Comparison of ENCODE assay signal across 10 mouse cellular contexts in the genomic region with DNA sequence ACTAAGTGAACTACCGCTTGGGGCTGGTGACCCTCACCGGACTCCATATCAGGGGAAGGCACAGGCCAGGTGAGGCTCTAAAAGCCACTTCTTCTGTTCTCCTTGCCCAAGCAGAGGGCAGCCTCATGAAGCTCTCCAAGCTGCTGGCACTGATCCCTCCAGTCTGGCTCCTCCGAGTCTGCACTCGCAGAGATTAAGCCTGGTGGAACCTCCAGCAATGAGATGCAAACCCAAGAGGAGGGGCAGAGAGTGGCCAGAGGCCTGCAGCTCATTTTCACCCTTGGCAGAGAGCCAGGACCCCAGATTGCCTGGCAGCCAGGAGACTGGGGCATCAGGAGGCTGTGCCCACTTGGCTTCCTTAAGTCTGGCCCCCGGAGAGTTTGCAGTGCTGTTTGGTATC. TPM values are rescaled to one million over a fixed set of nuclear protein-coding genes. Genes with fewer than 3 reads are reported as not detected.
A peak's percentile ranks its signal among the peaks of the same experiment; 100 is the strongest.
DNase-seq lines count a peak whose midpoint lies in the region; ATAC-seq lines count a peak whose summit lies in the region.
"Had no signal": no experiment of that assay in that cellular context is flagged by ENCODE, and none has a peak within 500 bp of the region (broad histone marks: within the 10 kb centered on the region; RNA-seq: fewer than 3 reads in every experiment).

No protein-coding gene starts in this region.

- 64% methylated on average over 5 of the region's 5 CpGs for WGBS in intestine, embryonic 16.5 days
- 71% methylated on average over 5 of the region's 5 CpGs for WGBS in intestine, embryonic 15.5 days
- 48% methylated on average over 5 of the region's 5 CpGs for WGBS in embryonic facial prominence, embryonic 15.5 days

- H3K36me3 ChIP-seq in intestine, embryonic 16.5 days (ENCODE audit: control insufficient read depth, insufficient read depth, low read length) = no peaks in the 10 kb centered on the region
- H3K36me3 ChIP-seq in intestine, embryonic 15.5 days = no peaks in the 10 kb centered on the region
- peaks cover 6% of the 10 kb centered on the region for H3K36me3 ChIP-seq in embryonic facial prominence, embryonic 15.5 days
- H3K36me3 ChIP-seq: hindbrain, embryonic 15.5 days had no signal

- no peak overlapping the region for H3K4me2 ChIP-seq in intestine, embryonic 16.5 days (ENCODE audit: low read depth, low read length)
- H3K4me2 ChIP-seq in intestine, embryonic 15.5 days (replicated peaks) = no peak overlapping the region
- no peak overlapping the region for H3K4me2 ChIP-seq in embryonic facial prominence, embryonic 15.5 days (replicated peaks)
- H3K4me2 ChIP-seq: hindbrain, embryonic 15.5 days had no signal

- H3K9ac ChIP-seq in intestine, embryonic 16.5 days (ENCODE audit: low read depth, low read length) = 0 out of 2 replicates have a peak overlapping the region, but pooled peaks have one; percentile 6
- H3K9ac ChIP-seq in intestine, embryonic 15.5 days = no peak overlapping the region
- no peak overlapping the region for H3K9ac ChIP-seq in embryonic facial prominence, embryonic 15.5 days
- H3K9ac ChIP-seq: hindbrain, embryonic 15.5 days had no signal

- no peak overlapping the region for H3K4me3 ChIP-seq in intestine, embryonic 16.5 days (ENCODE audit: low read length)
- no peak overlapping the region for H3K4me3 ChIP-seq in intestine, embryonic 15.5 days (replicated peaks)
- H3K4me3 ChIP-seq in embryonic facial prominence, embryonic 15.5 days (replicated peaks) = no peak overlapping the region
- H3K4me3 ChIP-seq: hindbrain, embryonic 15.5 days had no signal

- no peaks in the 10 kb centered on the region for H3K27me3 ChIP-seq in intestine, embryonic 16.5 days (replicated peaks; ENCODE audit: control insufficient read depth, insufficient read depth, low read length)
- H3K27me3 ChIP-seq in intestine, embryonic 15.5 days (replicated peaks) = no peaks in the 10 kb centered on the region
- no peaks in the 10 kb centered on the region for H3K27me3 ChIP-seq in embryonic facial prominence, embryonic 15.5 days
- H3K27me3 ChIP-seq: hindbrain, embryonic 15.5 days had no signal

- ATAC-seq in intestine, embryonic 16.5 days = no peak
- no peak for ATAC-seq in intestine, embryonic 15.5 days
- no peak for ATAC-seq in embryonic facial prominence, embryonic 15.5 days (ENCODE audit: insufficient number of reproducible peaks, low FRiP score, low TSS enrichment, low read depth)

- H3K9me3 ChIP-seq in intestine, embryonic 16.5 days (ENCODE audit: control insufficient read depth, low read length) = no peaks in the 10 kb centered on the region
- H3K9me3 ChIP-seq in intestine, embryonic 15.5 days = no peaks in the 10 kb centered on the region
- peaks cover 5% of the 10 kb centered on the region; the same call in 1 of the 2 replicates for H3K9me3 ChIP-seq in embryonic facial prominence, embryonic 15.5 days (replicated peaks)
- H3K9me3 ChIP-seq: G1E; hindbrain, embryonic 15.5 days had no signal

- peak; percentile 65 for DNase-seq in testis, postnatal 10 days (ENCODE audit: low spot score)
- DNase-seq in testis, postnatal 14 days (ENCODE audit: low spot score) = no peak
- peak; percentile 63 for DNase-seq in retina, postnatal 7 days (ENCODE audit: low read depth, low spot score)
- no peak for DNase-seq in thymus, adult 18-20 months
- DNase-seq in left cerebral cortex, adult 9 months (ENCODE audit: low spot score in 2 of 2) = no peak

- no peak overlapping the region for H3K27ac ChIP-seq in intestine, embryonic 16.5 days (ENCODE audit: low read length)
- H3K27ac ChIP-seq in intestine, embryonic 15.5 days = no peak overlapping the region
- H3K27ac ChIP-seq in embryonic facial prominence, embryonic 15.5 days (replicated peaks) = 0 out of 2 replicates have a peak overlapping the region, but pooled peaks have one; percentile 28
- H3K27ac ChIP-seq: hindbrain, embryonic 15.5 days had no signal

- H3K4me1 ChIP-seq in intestine, embryonic 16.5 days (ENCODE audit: control insufficient read depth, insufficient read depth, low read length) = peaks cover 11% of the 10 kb centered on the region
- H3K4me1 ChIP-seq in intestine, embryonic 15.5 days (replicated peaks) = peaks cover 19% of the 10 kb centered on the region
- peaks cover 42% of the 10 kb centered on the region for H3K4me1 ChIP-seq in embryonic facial prominence, embryonic 15.5 days

RNA-seq across cellular contexts. Expression of gene Prdm11, which starts 27.1 kb away (rescaled TPM):
- polyA plus RNA-seq in intestine, embryonic 16.5 days (2015; fragmentation: Nextera tagmentation; extraction: Ambion mirVana) = 7.1 and 7.3 TPM in 2 replicates
- 8.0 and 8.6 TPM in 2 replicates for polyA plus RNA-seq in intestine, embryonic 15.5 days (2015; fragmentation: Nextera tagmentation; extraction: Ambion mirVana)
- 12.0 and 12.1 TPM in 2 replicates for polyA plus RNA-seq in embryonic facial prominence, embryonic 15.5 days (2015; fragmentation: Nextera tagmentation; extraction: Ambion mirVana)

Comparison
In these comparisons a context has a peak if more than half of its experiments do, and no peak if none do; other contexts are left out.
1. DNase-seq: peak in testis, postnatal 10 days (single experiment) and retina, postnatal 7 days (single experiment); none in testis, postnatal 14 days (single experiment), thymus, adult 18-20 months (0 of 2) and left cerebral cortex, adult 9 months (0 of 2).